Mouse (Mus musculus) MEL (cell line): ENCODE measurements around the gene Lmo2.

ENCODE experiments used
- MEF2A ChIP-seq: IDR thresholded peaks from 2 replicates; pipeline ENCODE4 v1.6.1; 2014; ENCODE audit warnings: low read depth, mild to moderate bottlenecking, inconsistent platforms, low read length, improper control_type of control experiment; ENCODE audit not compliant: poor library complexity, insufficient replicate concordance, severe bottlenecking; ENCODE audit errors: extremely low read depth
- POLR2A ChIP-seq, 2 experiments: IDR thresholded peaks; 2 replicates each; pipeline ENCODE4 v1.6.1; 2011 to 2012; ENCODE audit warnings: low read length in 2 of 2, mild to moderate bottlenecking in 2 of 2, control low read depth in 1 of 2, improper control_type of control experiment in 1 of 2, low read depth in 1 of 2, moderate library complexity in 1 of 2; ENCODE audit not compliant: control insufficient read depth in 1 of 2, insufficient read depth in 1 of 2, poor library complexity in 1 of 2
- RAD21 ChIP-seq: IDR thresholded peaks from 2 replicates; pipeline ENCODE4 v1.6.1; 2011; ENCODE audit warnings: mild to moderate bottlenecking, low read depth, low read length, improper control_type of control experiment
- TBP ChIP-seq: IDR thresholded peaks from 2 replicates; pipeline ENCODE4 v1.8.0; 2011; ENCODE audit warnings: low read depth, low read length, improper control_type of control experiment
- USF2 ChIP-seq, 2 experiments: IDR thresholded peaks; 2 replicates each; pipeline ENCODE4 v1.6.1; 2011 to 2012; ENCODE audit warnings: improper control_type of control experiment in 2 of 2, low read length in 2 of 2, borderline replicate concordance in 1 of 2, inconsistent platforms in 1 of 2, low read depth in 1 of 2, mild to moderate bottlenecking in 1 of 2; ENCODE audit not compliant: insufficient read depth in 1 of 2

DNA sequence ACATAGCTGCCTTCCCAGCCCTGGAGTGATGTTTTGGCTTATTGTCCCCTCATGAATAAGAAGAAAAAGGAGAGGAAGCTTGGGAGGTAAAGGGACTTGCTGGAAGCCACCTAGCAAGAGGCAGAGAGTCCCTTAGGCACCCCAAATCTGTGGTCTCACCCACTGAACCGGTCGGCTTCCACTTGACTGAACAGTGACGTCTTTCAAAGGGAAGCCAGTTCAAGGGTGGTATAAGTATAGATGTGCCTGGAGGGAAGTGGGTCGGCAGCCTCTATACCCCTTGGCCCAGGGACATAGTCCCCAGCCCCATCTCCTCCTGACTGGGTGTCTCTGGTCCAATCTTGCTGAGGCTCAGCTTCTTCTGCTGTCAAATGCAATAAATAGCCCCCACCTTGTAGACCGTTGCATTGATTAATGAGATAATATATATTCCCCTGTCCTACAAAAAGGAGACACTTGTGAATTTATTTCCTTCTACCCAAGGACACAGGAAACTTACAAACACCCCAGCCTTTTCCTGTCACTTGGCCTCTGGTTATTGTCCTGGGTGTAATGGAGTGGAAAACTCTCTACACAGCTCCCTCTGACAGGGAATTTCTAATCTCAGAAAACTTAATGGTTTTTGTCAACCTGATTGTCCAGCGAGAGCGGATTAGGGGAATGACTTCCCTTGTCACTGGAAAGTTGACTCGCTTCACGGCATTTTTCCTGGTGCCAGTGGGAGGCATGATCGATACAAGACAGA is 21.9 kb upstream of the Lmo2 start:
- TF ChIP-seq TBP (no peak), USF2 (IDR thresholded peaks at IDR 0.05; ENCODE audit: borderline replicate concordance in 1 of 2, insufficient read depth in 1 of 2, low read depth in 1 of 2, low read length in 2 of 2) (no peak), RAD21 (no peak), MEF2A (no peak), POLR2A (IDR thresholded peaks at IDR 0.05; ENCODE audit: control insufficient read depth in 1 of 2, insufficient read depth in 1 of 2, low read depth in 1 of 2, low read length in 2 of 2, poor library complexity in 1 of 2) (no peak)
